Mouse (Mus musculus) gonadal fat pad, adult 2 months (tissue): ENCODE data around the gene Aire. TPM values are rescaled to one million over a fixed set of nuclear protein-coding genes. Genes with fewer than 3 reads are reported as not detected.

Experiments
- DNase-seq: peaks from one replicate; pipeline ENCODE4 v3.0.0-alpha.2; 2012; ENCODE audit warnings: low read depth
- polyA plus RNA-seq: library from polyadenylated mRNA; depleted of rRNA; stranded (reverse); fragments of >200 nt; gene quantifications from 2 replicates; pipeline ENCODE4 v1.2.3, GENCODE M21; 2012; rRNA removed

Gene Aire
- polyA plus RNA-seq, result 0.99 and 1.00 TPM in 2 replicates

- no peak for DNase-seq
Observed at GRCm38 (mm10) chr10:78043406-78043836, at the start of gene Aire. Gene Aire, minus strand, starts transcription at chr10:78043610.

GRCm38 (mm10) chr10:78092725-78093029 is 49.3 kb upstream of the Aire start:
- DNase-seq, result no peak

GRCm38 (mm10) chr10:78091865-78092724 is 48.7 kb upstream of the Aire start:
- DNase-seq, result no peak

GRCm38 (mm10) chr10:78090706-78091491 is 47.5 kb upstream of the Aire start:
- no peak for DNase-seq

GRCm38 (mm10) chr10:78090246-78090645 is 46.8 kb upstream of the Aire start:
- DNase-seq, result no peak

GRCm38 (mm10) chr10:78087101-78087511 is 43.7 kb upstream of the Aire start:
- DNase-seq, result no peak

GRCm38 (mm10) chr10:78086444-78087061 is 43.1 kb upstream of the Aire start:
- no peak for DNase-seq

GRCm38 (mm10) chr10:78085711-78086110 is 42.3 kb upstream of the Aire start:
- DNase-seq, result no peak

- no peak for DNase-seq
Observed at GRCm38 (mm10) chr10:78084073-78084472, 40.7 kb upstream of the Aire start.

- DNase-seq, result no peak
Observed at GRCm38 (mm10) chr10:78079955-78080591, 36.7 kb upstream of the Aire start.

GRCm38 (mm10) chr10:78078276-78078675 is 34.9 kb upstream of the Aire start:
- DNase-seq, result no peak

GRCm38 (mm10) chr10:78077862-78078261 is 34.5 kb upstream of the Aire start:
- no peak for DNase-seq

- DNase-seq, result no peak
Observed at GRCm38 (mm10) chr10:78074977-78075376, 31.6 kb upstream of the Aire start.

- DNase-seq, result no peak
Observed at GRCm38 (mm10) chr10:78074151-78074550, 30.7 kb upstream of the Aire start.

- DNase-seq, result no peak
Observed at GRCm38 (mm10) chr10:78069101-78070011, 25.9 kb upstream of the Aire start, which contains the start of gene Icosl. Gene Icosl, plus strand, starts transcription at chr10:78069302.

- no peak for DNase-seq
Observed at GRCm38 (mm10) chr10:78068541-78068940, 25.1 kb upstream of the Aire start.

GRCm38 (mm10) chr10:78067226-78067625 is 23.8 kb upstream of the Aire start:
- no peak for DNase-seq

GRCm38 (mm10) chr10:78063122-78063521 is 19.7 kb upstream of the Aire start:
- DNase-seq, result no peak

- DNase-seq, result no peak
Observed at GRCm38 (mm10) chr10:78057056-78057455, 13.6 kb upstream of the Aire start.

- DNase-seq, result no peak
Observed at GRCm38 (mm10) chr10:78054633-78055565, 11.5 kb upstream of the Aire start.
